Mouse (Mus musculus) layer of hippocampus, postnatal 36 days (tissue): ENCODE data around the gene Scaper. TPM values are rescaled to one million over a fixed set of nuclear protein-coding genes. Genes with fewer than 3 reads are reported as not detected.
A peak's percentile ranks its signal among the peaks of the same experiment; 100 is the strongest.

Experiments
- DNase-seq, 2 experiments: peaks; one replicate each; pipeline ENCODE4 v3.0.0; 2022
- total RNA-seq, 2 experiments: library from RNA; stranded (reverse); gene quantifications; 2 replicates each; pipeline ENCODE4 v1.2.3; 2021

Scaper gene
- total RNA-seq, 2 experiments from 2014 or later = 30.7 to 31.8 TPM

GRCm38 (mm10) chr9:55540391-55540770 lies 397.5 kb downstream of the Scaper start:
- peak; percentile 9 to 13 for DNase-seq

GRCm38 (mm10) chr9:55539661-55540390 lies 398.1 kb downstream of the Scaper start:
- peak; percentile 5 to 7 for DNase-seq

GRCm38 (mm10) chr9:55539006-55539405 lies 398.9 kb downstream of the Scaper start:
- DNase-seq = no peak

- DNase-seq = no peak
Observed at GRCm38 (mm10) chr9:55538377-55538776, 399.5 kb downstream of the Scaper start, which contains the start of gene Isl2. Gene Isl2 (plus strand): TSS chr9:55538672.

GRCm38 (mm10) chr9:55535907-55536306 lies 402.0 kb downstream of the Scaper start:
- DNase-seq = peak; percentile 14 to 26

GRCm38 (mm10) chr9:55525716-55526115 lies 412.2 kb downstream of the Scaper start:
- DNase-seq = no peak

GRCm38 (mm10) chr9:55512027-55512543 lies 425.8 kb downstream of the Scaper start, which contains the start of gene Etfa:
Gene Etfa (minus strand): TSS chr9:55512243.
- DNase-seq = peak; percentile 92 to 93

GRCm38 (mm10) chr9:55511521-55511993 lies 426.4 kb downstream of the Scaper start:
- no peak for DNase-seq

GRCm38 (mm10) chr9:55510651-55511235 lies 427.2 kb downstream of the Scaper start:
- DNase-seq = no peak

GRCm38 (mm10) chr9:55509731-55510130 lies 428.2 kb downstream of the Scaper start:
- DNase-seq = no peak

GRCm38 (mm10) chr9:55508701-55509100 lies 429.2 kb downstream of the Scaper start:
- no peak for DNase-seq

- no peak for DNase-seq
Observed at GRCm38 (mm10) chr9:55507922-55508321, 430.0 kb downstream of the Scaper start.

Other genes with a start within 250 kb of the Scaper start
- not detected for gene 4930563M21Rik, start 72.4 kb upstream of the Scaper start, total RNA-seq
- gene Rcn2, start 103.7 kb upstream of the Scaper start, total RNA-seq = 10 to 100 TPM; 90.4 to 99.0 TPM
- gene Pstpip1, start 151.8 kb upstream of the Scaper start, total RNA-seq = 1 to 10 TPM; 2.7 to 3.7 TPM
- gene Tspan3, start 227.4 kb upstream of the Scaper start, total RNA-seq = 100 to 1,000 TPM; 329 to 341 TPM